Mouse (Mus musculus): ENCODE results near the gene Rwdd2a. TPM values are rescaled to one million over a fixed set of nuclear protein-coding genes. Genes with fewer than 3 reads are reported as not detected.

The Rwdd2a gene
- 2.7 and 4.8 TPM in 2 replicates for total RNA-seq (2017)

DNA sequence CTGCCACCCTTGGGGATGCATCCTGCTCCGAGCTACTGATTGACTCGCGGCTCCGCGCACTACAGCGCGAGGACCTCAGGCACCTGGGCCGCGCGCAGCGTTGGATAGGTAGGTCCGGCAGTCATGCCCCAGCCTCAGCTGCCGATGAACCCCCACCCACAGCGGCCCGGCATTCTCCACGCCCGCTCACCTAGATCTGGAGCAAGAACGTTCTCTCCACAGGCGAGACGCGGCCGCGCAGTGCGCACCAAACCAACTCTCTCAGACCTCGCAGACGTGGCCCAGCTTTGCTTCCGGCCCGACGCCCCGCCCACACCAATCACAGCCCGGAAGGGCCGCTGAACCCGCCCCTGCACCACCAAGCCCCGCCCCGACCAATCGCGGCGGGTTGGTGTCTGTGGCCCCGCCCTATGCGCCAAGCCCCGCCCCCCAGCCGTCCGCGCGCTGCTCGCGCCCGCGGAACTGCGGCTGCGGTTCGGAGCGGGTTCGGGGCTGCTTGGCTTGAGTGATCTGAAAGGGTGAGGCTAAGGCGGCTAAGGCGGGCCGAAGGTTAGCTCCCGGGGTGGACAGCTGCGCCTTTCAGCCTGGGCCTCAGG, at the start of gene Rwdd2a, which contains the start of gene Pgm3:
Gene Rwdd2a, plus strand, starts transcription at position 452 of the 596 bp plus-strand sequence.
Gene Pgm3, minus strand, starts transcription at position 303 of the 596 bp plus-strand sequence.
- peak; percentile 90 for ATAC-seq (replicated peaks; ENCODE audit: low read depth, poor library complexity, severe bottlenecking)

DNA sequence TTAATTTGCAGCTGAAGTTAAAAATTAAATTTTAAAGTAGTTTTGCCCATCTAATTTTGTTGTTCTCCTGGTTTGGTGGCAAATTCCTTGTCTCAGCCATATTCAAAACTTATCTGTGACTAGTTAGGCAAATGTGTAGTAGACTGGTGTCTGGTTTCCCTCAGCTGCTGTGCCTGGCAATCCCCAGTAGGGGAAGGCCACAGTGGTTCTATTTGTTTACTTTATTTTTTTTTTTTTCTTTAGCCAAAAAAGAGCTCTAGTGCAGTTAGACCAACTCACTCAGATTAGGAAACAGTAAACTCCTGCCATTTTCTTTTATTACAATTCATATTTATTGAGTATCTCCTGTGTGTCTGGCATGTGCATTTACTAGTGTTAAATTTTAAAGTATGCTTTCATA, 49.5 kb upstream of the Rwdd2a start:
- no peak for ATAC-seq (replicated peaks; ENCODE audit: low read depth, poor library complexity, severe bottlenecking)

GRCm38 (mm10) chr9:86525600-86525999, 46.2 kb upstream of the Rwdd2a start:
- no peak for ATAC-seq (replicated peaks; ENCODE audit: low read depth, poor library complexity, severe bottlenecking)

DNA sequence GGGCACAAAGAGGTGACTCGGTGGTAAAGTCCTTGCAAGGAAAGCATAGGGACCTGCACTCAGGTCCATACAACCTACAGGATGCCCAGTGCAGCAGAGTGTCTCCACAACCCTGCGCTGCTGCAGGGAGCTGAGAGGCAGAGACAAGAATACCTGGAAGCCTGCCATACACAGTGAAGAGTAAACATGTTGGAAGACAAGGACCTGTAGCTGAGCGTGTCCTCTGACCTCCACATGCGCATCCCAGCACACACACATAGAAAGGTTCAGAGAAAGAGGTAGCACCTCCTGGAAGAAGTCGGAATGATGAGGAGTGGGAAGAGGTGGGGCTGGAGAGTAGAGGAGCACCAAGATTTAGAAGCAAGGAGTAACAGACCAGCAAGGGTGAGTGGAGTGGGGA, 37.7 kb upstream of the Rwdd2a start:
- no peak for ATAC-seq (replicated peaks; ENCODE audit: low read depth, poor library complexity, severe bottlenecking)

DNA sequence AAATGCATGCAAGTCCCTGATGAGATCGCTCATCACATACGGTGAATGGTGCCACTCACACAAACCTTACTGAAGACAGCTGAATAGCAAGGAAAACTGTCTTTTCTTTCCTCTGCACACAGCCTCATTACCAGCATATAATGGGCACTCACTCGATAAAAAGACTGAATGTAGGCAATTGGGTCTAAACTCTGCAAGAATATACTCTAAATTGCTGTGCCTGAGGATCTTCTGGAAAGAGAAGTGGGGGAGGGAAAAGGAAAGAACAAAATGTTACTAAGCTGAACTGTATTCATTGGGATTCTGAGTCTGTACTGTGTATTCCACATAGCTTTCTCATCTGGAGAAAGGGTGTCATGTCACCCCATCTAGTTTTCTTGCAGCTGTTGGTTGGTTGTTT, 28.3 kb upstream of the Rwdd2a start:
- ATAC-seq (replicated peaks; ENCODE audit: low read depth, poor library complexity, severe bottlenecking), result no peak

DNA sequence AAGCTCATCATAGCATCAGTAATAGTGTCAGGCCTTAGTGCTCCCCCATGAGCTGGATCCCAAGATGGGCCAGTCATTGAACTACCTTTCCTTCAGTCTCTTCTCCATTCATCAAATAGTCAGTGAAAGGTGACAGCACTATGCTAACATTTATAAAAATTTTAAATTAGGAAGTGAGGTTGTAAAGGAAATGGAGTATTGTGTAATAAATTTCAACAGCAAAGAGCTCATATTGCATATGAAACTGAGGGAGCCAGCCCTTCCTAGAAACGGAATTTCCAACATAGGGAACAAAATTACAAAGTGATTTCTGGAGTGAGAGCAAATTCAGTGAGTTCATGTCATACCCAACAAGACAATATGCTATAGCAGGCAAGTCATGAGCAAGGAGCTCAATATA, 27.2 kb upstream of the Rwdd2a start:
- ATAC-seq (replicated peaks; ENCODE audit: low read depth, poor library complexity, severe bottlenecking), result peak; percentile 60; the same call in 1 of the 2 replicates

GRCm38 (mm10) chr9:86549637-86550162, 22.1 kb upstream of the Rwdd2a start:
- ATAC-seq (replicated peaks; ENCODE audit: low read depth, poor library complexity, severe bottlenecking), result no peak

- no peak for ATAC-seq (replicated peaks; ENCODE audit: low read depth, poor library complexity, severe bottlenecking)
Measured at GRCm38 (mm10) chr9:86550717-86551116, 21.1 kb upstream of the Rwdd2a start.

GRCm38 (mm10) chr9:86553886-86554285, 17.9 kb upstream of the Rwdd2a start:
- no peak for ATAC-seq (replicated peaks; ENCODE audit: low read depth, poor library complexity, severe bottlenecking)

- no peak for ATAC-seq (replicated peaks; ENCODE audit: low read depth, poor library complexity, severe bottlenecking)
Measured at GRCm38 (mm10) chr9:86554641-86555040, 17.1 kb upstream of the Rwdd2a start.

DNA sequence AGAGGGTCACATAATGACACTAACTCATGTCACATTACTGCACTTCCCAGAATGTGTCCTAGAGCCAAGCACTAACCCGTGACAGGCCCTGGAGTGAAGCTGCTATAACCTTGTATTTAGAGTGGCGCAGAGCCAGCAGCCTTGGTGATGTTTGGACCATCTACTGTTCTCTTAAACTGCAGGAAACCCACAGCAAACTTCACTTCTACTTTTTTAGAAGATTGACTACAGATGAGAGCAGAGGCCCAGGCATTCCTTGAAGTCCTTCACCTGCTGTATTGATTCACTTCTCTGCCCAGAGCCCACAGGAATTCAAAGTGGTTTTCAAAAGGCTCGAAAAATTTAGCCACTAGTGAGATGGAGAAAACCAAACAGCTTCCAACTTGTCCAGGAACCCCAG, 11.2 kb upstream of the Rwdd2a start:
- no peak for ATAC-seq (replicated peaks; ENCODE audit: low read depth, poor library complexity, severe bottlenecking)

- no peak for ATAC-seq (replicated peaks; ENCODE audit: low read depth, poor library complexity, severe bottlenecking)
Measured at GRCm38 (mm10) chr9:86569314-86569910, 2.4 kb upstream of the Rwdd2a start.

DNA sequence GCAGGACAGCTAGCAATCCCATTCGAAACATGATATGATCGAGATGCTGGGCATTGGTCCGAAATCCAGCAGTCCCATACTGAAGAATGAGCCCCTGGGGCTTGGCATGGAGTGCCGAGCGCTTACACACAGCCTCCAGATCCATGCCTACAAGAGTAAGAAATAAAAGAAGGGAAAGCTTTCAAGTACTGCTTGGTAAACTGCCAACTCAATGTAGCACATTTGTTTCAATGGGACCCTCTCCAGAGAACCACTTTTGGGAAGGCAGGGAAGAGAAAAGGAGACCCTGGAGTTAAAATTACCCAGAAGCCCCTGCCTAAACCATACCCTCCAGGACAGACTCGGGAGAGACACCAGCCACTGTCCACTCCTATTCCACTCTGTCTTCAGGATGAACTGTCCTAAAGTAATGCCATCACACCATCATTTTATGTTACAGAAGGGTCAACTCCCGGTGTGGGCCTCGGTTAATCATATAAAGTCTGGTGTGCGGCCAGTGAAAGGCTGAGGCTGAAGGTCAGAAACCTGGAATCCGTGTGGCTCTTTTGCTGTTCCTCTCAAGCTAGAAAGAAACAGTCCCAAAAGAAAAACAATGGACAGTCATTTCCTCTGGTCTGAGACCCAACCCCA, 1.4 kb upstream of the Rwdd2a start:
- no peak for ATAC-seq (replicated peaks; ENCODE audit: low read depth, poor library complexity, severe bottlenecking)

GRCm38 (mm10) chr9:86570946-86571345, 845 bp upstream of the Rwdd2a start:
- no peak for ATAC-seq (replicated peaks; ENCODE audit: low read depth, poor library complexity, severe bottlenecking)

- peak; percentile 20 for ATAC-seq (replicated peaks; ENCODE audit: low read depth, poor library complexity, severe bottlenecking)
Measured at GRCm38 (mm10) chr9:86572196-86572595, 405 bp downstream of the Rwdd2a start.

- peak; percentile 79 for ATAC-seq (replicated peaks; ENCODE audit: low read depth, poor library complexity, severe bottlenecking)
Measured at GRCm38 (mm10) chr9:86572636-86573291, 973 bp downstream of the Rwdd2a start.

DNA sequence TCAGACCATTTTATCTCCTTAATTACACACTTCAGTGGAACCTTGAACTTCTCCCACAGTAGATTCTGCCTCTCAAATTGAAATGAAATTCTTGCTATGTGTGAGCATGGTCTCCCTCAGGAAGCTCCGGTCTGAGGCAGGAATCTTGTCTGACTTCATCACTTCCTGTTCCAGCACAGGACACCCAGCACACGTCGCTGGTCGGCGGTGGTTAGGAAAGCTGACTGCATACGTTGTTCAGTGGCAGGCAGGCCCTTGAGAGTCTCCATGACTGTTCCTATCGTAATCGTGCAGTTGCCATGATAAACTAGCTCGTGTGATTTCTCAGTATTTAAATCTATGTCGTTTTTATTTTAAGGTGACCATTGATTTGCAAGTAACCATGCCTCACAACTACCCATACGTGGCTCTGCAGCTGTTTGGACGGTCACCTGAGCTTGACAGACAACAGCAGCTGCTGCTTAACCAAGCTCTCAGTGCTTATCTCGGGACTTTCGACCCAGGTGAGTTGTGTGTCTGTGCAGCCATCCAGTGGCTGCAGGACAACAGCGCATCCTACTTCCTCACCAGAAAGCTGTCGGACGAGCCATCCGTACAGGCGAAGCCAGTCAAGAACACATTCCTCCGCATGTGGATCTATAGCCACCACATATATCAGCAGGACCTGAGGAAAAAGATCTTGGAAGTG, 2.0 kb downstream of the Rwdd2a start:
- 0 out of 2 replicates have a peak, but pooled peaks have one; percentile 6 for ATAC-seq (replicated peaks; ENCODE audit: low read depth, poor library complexity, severe bottlenecking)

DNA sequence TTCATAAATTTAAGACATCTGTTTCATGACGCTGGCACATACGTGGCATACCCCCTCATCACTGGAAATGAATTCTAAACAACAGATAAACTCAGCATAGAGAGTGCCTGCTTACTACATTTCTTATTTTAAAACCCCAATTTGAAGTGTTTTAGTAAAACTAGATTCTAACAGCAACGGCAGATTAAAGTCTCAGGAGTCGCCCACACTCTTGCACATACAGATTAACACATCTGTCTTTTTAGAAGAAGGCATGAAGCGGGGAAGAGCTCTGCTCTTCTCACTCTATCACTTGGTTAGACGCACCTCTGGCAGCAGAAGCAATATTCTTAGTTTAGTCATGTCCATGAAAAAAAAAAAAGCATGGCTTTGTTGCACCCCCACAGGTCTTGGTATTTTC, 3.4 kb downstream of the Rwdd2a start:
- ATAC-seq (replicated peaks; ENCODE audit: low read depth, poor library complexity, severe bottlenecking), result no peak

DNA sequence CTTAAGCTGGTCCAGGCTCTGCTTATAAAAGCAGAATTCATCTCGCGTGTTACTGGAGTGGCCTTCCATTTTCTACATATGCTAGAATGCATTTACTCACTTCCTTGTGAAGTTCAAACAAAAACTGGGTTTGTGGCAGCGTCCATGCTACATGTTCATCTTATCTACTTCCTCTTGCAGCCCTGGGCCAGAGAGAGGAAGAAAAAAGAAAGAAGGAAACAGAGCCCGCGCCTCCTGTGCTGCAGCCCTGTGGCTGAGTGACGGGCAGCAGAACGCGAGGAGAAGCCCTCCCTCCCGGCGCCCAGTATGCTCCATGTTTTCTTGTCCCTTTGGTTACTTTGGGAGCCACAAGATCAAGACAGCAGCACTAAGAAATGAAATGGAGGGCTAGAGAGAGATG, 7.9 kb downstream of the Rwdd2a start:
- peak; percentile 92 for ATAC-seq (replicated peaks; ENCODE audit: low read depth, poor library complexity, severe bottlenecking)

DNA sequence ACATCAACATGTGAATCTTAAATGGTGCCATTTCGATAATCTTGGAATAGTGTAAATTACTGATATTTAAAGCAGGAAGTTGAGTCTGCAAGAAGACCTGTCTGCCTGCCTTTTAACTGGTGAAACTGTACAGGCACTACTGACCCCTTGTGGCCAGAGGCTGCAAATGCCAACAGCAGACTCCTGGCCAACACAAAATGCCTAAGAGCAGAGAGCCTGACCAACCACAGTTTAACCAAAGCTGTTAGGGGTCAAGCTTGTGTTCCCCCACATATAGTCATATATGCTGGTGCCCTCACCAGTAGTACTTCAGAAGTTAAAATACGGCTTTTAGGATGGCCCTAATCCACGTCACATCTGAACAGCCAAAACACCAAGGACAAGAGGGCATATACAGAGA, 11.9 kb downstream of the Rwdd2a start:
- peak; percentile 82 for ATAC-seq (replicated peaks; ENCODE audit: low read depth, poor library complexity, severe bottlenecking)
